Mouse (Mus musculus) layer of hippocampus, adult 8-10 months (tissue): ENCODE results near the gene Cryba2. TPM values are rescaled to one million over a fixed set of nuclear protein-coding genes. Genes with fewer than 3 reads are reported as not detected.

Source experiments
- DNase-seq, 2 experiments: peaks; one replicate each; pipeline ENCODE4 v3.0.0; 2022; ENCODE audit warnings: low spot score in 2 of 2
- total RNA-seq, 4 experiments: library from RNA; stranded (reverse); gene quantifications; 2 replicates each; pipeline ENCODE4 v1.2.4; 2022

The Cryba2 gene
- total RNA-seq, 4 experiments from 2014 or later: 0.74 to 0.82 TPM; not detected in 2

DNA sequence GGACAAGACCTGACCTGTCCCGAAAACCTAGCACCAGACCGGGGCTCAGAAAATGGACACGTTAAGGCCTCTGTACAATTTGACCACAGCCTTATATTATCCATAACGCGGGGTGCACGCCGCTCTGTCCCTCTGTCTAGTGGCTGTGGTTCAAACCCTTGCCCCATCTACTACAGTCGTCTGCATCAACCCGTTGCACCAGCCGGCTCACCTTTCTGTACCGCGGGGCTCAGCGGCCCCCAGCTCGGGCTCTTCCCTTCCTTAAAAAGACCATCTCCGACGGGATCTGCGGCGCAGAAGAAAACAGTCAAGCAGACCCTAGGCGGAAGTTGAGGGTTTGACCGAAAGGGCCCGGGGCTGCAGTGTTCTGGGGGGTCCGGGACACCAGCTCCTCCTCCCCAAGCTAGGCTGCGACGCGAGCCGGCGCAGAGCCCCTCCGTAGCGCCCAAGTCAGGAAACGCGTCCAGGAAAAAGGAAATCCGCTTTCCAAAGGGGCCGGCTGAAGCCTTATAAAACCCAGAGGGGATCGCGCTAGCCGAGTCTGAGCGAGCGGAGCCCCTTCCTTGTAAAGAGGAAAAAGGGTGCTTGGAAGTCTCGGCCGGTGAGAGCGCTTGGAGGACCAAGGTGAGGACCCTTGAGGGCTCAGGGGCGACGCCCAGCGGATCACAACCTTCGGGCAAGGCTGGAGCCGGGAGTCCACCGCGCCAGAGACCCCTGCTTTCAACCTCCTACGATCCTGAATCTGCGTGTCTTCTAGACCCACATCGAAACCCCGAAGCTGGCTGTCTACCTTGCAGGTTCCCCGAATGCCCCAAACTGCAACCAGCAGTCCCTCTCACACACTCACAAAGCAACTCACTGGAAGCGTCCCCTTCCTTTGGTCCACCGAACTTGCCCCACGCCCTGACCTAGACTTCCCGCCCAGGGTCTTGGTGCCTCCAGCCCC, 8.5 kb downstream of the Cryba2 start:
- DNase-seq: no peak

GRCm38 (mm10) chr1:74883441-74883840, 9.5 kb downstream of the Cryba2 start:
- no peak for DNase-seq

DNA sequence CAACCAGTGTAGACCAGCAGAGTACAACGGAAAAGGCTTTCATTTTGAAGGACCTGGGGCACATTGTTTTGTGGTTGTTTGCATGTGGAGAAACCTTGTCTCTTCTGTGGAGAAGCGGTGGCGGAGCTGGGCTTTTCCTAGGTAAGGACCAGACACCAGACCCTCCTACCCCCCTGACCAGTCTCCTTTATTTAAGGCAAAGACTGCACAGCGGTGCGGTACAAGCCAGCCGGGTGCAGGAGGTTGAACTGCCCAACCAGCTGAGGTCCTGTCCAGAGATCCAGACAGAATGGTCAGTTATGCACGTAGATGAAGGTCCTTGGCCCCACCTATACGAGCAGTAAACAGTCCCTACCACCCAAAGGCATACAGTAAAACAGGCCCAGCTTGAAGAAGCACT, 10.1 kb downstream of the Cryba2 start:
- DNase-seq: no peak

DNA sequence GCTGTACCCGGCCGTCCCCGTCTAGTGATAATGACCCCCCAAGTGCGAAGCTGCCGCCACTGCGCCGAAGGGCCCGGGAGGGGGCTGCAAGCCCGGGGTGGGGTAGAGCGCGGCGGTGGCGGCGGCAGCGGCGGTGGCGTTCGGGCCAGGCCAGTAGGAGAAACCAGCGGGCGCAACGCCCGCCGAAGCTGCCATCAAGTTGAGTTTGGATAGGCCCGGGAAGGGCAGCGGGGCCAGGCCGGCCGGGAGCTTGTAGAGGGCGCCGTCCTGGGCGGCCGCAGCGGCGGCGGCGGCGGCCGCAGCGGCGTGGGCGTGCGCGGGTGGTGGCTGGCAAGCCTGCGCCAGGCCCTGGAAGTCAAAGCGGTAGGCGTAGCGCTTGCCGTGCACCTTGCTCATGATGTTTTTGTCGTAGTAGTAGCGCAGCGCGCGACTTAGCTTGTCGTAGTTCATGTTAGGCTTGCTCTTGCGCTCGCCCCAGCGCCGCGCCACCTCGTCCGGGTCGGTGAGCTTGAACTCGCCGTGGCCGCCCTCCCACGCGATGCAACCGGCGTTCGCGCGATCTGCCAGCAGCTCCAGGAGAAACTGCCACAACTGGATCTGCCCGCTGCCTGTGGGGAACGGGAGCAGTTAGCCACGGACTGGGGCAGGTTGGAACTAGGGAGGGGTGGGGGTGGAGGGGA, 10.7 kb downstream of the Cryba2 start:
- DNase-seq: no peak

GRCm38 (mm10) chr1:74880785-74881360, 12.1 kb downstream of the Cryba2 start:
- DNase-seq: peak; percentile 44 to 63

- DNase-seq: no peak
Observed at GRCm38 (mm10) chr1:74877199-74877598, 15.7 kb downstream of the Cryba2 start.

GRCm38 (mm10) chr1:74872218-74872617, 20.7 kb downstream of the Cryba2 start:
- no peak for DNase-seq

GRCm38 (mm10) chr1:74861783-74862182, 31.2 kb downstream of the Cryba2 start:
- DNase-seq: no peak

DNA sequence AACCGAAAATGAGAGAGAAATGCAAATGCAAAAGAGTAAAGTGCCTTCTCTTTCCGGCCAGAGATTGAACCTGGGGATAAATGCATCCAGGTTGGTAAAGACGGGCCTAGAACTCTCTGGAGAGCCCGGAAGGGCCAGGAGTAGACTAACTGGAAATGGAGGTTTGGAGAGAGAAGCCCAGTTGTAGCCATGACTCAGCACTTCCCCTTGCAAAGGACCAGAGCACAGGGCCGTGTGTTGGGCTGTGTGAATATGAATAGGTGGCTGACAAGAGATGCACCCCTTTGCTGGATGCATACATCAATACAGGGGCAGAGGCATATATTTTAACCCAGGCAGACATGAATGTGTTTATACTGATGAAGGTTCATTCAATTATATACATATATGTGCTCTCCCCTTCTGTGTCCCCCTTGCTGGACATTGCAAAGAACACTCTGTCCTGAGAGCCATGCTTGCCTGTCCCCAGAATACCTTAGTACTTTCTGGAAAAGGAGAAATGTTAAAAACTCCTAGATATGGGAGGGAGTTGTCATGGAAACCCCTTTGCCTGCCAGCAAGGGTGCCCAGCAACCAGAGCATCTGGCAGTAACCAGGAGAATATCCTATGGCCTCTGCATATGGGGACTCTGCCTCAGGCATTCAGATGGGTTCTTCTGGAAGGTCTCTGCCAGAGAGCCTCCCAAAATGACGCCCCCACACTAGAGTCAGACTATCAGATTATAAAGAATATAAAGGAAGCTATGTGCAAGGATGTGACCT, 33.5 kb downstream of the Cryba2 start:
- DNase-seq: peak; percentile 26 to 44

GRCm38 (mm10) chr1:74858805-74859204, 34.1 kb downstream of the Cryba2 start:
- no peak for DNase-seq

GRCm38 (mm10) chr1:74858171-74858719, 34.7 kb downstream of the Cryba2 start:
- peak; percentile 88 to 89 for DNase-seq

DNA sequence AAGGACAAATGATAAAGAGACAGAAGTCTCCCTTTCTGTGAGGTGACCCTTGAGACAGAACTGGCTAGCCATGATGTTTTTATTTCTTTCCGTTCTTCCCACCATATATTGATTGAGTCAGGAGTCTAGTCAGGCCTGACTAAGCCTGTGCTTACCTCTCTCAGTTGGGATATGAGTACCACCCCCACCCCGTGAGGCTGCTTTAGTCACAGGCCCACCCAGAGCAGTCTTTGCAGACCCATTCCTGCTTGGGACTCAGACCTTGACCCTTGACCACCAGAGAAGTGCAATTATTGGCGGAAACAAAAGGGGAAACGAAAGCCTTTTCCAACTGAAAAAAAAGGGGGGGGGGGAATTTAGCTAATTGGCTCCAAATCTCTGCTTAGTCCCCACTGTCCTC, 35.3 kb downstream of the Cryba2 start:
- peak in 1 of 2 experiments; percentile 15 for DNase-seq

GRCm38 (mm10) chr1:74857201-74857600, 35.7 kb downstream of the Cryba2 start:
- DNase-seq: no peak

- DNase-seq: no peak
Observed at GRCm38 (mm10) chr1:74856791-74857190, 36.2 kb downstream of the Cryba2 start.

GRCm38 (mm10) chr1:74856439-74856720, 36.6 kb downstream of the Cryba2 start:
- DNase-seq: no peak

- peak in 1 of 2 experiments; percentile 23 for DNase-seq
Observed at GRCm38 (mm10) chr1:74855651-74856438, 37.1 kb downstream of the Cryba2 start.

DNA sequence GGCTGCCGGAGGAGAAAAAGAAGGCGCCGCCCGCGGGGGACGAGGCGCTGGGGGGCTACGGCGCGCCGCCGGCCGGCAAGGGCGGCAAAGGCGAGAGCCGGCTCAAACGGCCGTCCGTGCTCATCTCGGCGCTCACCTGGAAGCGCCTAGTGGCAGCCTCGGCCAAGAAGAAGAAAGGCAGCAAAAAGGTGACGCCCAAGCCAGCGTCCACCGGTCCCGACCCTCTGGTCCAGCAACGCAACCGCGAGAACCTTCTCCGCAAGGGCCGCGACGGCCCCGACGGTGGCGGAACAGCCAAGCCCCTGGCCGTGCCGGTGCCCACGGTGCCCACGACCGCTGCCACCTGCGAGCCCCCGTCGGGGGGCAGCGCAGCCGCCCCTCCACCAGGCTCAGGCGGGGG, 37.8 kb downstream of the Cryba2 start:
- DNase-seq: peak in 1 of 2 experiments; percentile 23

DNA sequence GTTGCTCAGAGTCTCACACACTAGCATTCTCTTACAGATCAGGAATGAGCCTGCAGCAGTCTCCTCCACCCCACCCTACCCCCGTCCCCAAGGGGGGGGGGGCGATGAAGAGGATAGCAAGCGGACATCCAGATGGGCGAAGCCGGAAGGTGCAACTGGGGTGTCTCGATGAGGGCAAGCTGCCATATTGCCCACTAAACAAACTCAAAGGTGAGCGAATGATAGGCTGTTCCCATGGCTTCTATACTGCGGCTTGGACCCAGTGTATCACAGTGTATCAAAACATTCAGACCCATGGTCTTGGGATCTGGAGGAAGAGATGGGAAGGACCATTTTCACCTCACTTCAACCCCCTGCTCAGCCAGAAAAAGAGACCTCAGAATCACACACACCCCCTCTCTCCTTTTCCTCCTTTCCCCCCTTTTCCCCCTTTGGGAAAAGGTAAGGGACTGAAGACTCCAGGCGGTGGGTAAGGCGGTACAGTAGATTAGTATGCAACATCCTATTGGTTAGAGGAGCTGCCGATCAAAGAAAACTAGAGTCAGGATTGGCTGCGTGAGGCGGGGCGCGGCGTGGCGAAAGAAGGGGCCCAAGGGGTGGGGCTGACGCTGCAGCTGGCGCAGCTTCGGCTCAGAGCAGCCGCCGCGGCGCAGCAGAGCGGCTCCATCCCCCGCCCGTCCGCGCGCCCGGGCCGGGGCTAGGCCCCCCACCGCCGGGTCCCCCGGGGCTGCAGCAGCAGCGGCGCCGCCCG, 38.5 kb downstream of the Cryba2 start, which contains the start of gene Cdk5r2:
Cdk5r2 (plus strand) TSS at position 629 of the 751 bp plus-strand sequence.
- peak; percentile 93 to 94 for DNase-seq

- peak in 1 of 2 experiments; percentile 36 for DNase-seq
Observed at GRCm38 (mm10) chr1:74851001-74851775, 41.8 kb downstream of the Cryba2 start.
